Mouse (Mus musculus): ENCODE measurements at regions not wholly inside any gene's neighbourhood (a gene's known extent, or its start where the extent isn't known, plus 50 kb on each side); places are given as distances from the start of the nearest gene placed in this dataset.

GRCm38 (mm10) chr9:101551256-101551655 lies 299.7 kb upstream of the Ppp2r3a start:
- TF ChIP-seq CTCF (IDR thresholded peaks at IDR 0.05 in 2 of 3, conservative IDR thresholded peaks at IDR 0.05 in 1 of 3; ENCODE audit: control insufficient read depth in 1 of 3, insufficient read depth in 1 of 3, low read depth in 2 of 3, low read length in 3 of 3, poor library complexity in 1 of 3, severe bottlenecking in 1 of 3) (no peak), POLR2A (IDR thresholded peaks at IDR 0.05; ENCODE audit: control insufficient read depth in 1 of 2, insufficient read depth in 1 of 2, low read depth in 1 of 2, low read length in 2 of 2, poor library complexity in 1 of 2) (no peak), POLR2AphosphoS2 (IDR thresholded peaks at IDR 0.05; ENCODE audit: low read length) (no peak), GABPA (IDR thresholded peaks at IDR 0.05; ENCODE audit: low read depth, low read length) (no peak), SIN3A (IDR thresholded peaks at IDR 0.05; ENCODE audit: low read length) (no peak), ZMIZ1 (IDR thresholded peaks at IDR 0.05; ENCODE audit: low read depth, low read length) (no peak), NRF1 (IDR thresholded peaks at IDR 0.05; ENCODE audit: insufficient read depth, low read depth, low read length, poor library complexity, severe bottlenecking) (no peak), ELF1 (IDR thresholded peaks at IDR 0.05; ENCODE audit: low read depth, low read length) (no peak), GATA1 (IDR thresholded peaks at IDR 0.05; ENCODE audit: low read depth, low read length) (no peak), TBP (IDR thresholded peaks at IDR 0.05; ENCODE audit: low read depth, low read length) (no peak), EP300 (IDR thresholded peaks at IDR 0.05; ENCODE audit: low read depth in 1 of 2, low read length in 2 of 2) (no peak), MAZ (IDR thresholded peaks at IDR 0.05; ENCODE audit: low read depth, low read length) (no peak)

All from MEL (cell line).